Mouse (Mus musculus) right cerebral cortex, postnatal 25 days (tissue): Measurements from ENCODE around the gene Runx2.

Experiments used
- DNase-seq: peaks from one replicate; pipeline ENCODE4 v3.0.0; 2022

The Runx2 gene

DNA sequence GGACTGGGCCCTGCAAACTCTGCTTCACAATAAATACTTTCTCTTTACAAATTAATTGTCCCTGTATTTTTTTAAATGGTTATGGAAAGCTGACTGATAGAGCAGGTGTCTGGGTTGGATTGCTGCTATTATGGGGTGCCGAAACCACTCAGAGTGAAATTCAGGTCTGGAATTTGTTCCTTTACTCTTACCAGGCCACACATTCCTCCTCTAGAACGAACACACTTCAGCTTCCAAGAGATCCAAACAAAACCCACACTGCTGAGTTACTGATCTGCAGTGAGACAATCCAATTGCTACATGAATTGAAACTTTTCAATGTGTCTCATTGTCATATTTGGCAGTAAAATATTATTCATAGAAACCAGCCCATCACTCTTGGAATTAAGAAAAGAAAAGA is 47.6 kb downstream of the Runx2 start:
- DNase-seq: no peak

DNA sequence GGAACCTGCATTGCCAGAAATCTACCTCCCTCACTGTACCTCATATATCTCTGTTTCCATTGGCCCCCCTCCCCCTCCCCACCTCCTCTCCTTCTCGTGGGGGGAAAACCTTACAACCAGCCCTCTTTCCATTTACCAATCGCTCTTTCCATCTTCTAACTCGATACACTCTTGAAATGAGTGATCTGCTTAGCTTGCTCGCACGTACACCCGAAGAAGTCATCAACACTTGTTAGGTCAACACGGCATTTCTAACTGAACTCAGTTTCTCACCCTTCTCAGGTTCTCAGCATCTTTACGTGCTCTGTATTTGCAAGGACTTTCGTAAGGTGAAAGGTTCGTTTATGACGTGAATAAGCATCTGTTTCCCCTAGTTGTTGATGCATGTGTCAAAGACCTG is 48.3 kb downstream of the Runx2 start:
- no peak for DNase-seq

DNA sequence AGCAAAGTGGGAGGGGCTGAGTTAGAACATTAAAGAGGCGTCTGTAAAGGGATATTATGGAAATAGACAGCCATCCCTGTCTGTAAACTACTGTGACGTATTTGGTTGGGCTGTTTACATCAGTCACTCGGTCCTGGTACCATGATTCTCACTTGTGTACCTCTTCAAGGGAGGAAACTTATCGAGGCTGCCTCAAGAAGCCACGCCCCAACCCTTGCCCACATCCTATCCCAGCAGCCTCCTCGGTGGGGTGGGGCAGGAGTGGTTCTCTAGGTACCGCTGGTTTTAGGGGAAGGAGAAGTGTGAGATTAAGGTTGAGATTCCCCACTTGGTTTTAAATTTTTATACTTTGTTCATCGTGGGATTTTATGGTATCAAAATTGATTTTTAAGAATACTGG is 69.2 kb downstream of the Runx2 start:
- DNase-seq: no peak

DNA sequence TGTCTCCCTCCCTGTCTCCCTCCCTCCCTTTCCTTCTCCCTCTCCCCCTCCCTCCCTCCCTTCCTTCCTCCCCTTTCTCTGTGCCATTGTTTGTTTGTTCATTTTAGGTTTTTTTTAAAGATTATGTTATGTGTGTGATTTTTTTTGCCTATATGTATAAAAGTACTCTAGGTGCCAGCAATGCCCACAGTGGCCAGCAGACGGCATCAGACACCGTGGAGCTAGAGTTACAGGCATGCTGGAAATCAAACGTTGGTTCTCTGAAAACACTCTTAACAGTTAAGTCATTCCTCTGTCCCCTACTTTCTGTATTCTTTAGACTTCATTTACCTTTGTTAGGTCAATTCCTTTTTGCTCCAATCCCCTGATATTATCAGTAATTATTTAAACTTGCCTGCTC is 70.8 kb downstream of the Runx2 start:
- DNase-seq: no peak

DNA sequence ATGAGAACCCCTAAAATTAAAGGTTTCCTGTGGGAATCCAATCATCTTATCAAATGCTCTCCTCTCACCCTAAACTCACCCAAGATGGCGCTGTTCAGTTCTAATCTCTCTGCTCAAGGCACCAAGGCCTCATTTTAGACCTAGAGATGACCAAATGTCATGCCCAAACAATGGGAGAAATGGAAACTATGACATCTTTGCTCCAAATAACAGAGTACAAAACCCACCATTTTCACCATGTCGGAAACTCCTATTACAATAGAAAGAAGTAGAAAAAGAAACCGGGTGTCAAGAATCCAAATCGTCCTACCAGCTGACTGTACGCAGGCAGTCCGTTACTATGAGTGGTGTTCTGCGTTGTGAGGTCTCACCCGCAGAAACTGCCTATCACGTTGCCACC is 72.4 kb downstream of the Runx2 start:
- DNase-seq: no peak

DNA sequence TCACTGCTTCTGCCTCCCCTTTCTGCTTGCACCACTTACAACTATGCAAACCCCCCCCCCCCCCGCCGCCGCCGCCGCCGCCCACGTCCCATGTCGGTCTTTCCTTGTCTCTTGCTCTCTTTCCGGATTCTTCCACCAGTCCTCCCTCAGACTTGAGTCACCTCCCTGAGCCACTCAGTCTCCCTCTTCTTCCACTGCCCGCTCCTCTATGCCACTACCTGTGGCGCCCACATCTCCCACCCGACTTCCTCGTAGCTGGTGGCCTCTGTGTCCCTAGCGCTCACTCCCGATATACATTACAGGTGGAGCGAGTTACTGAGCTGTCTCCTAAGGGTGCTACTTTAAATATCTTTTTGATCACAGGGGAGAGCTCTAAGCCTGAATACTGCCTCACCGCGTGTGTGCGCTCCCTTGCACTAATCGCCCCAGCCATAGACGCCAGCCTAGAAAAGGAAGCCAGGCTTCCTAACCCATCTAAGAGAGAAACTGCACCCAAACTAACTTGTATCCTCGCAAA is 76.4 kb downstream of the Runx2 start:
- no peak for DNase-seq

DNA sequence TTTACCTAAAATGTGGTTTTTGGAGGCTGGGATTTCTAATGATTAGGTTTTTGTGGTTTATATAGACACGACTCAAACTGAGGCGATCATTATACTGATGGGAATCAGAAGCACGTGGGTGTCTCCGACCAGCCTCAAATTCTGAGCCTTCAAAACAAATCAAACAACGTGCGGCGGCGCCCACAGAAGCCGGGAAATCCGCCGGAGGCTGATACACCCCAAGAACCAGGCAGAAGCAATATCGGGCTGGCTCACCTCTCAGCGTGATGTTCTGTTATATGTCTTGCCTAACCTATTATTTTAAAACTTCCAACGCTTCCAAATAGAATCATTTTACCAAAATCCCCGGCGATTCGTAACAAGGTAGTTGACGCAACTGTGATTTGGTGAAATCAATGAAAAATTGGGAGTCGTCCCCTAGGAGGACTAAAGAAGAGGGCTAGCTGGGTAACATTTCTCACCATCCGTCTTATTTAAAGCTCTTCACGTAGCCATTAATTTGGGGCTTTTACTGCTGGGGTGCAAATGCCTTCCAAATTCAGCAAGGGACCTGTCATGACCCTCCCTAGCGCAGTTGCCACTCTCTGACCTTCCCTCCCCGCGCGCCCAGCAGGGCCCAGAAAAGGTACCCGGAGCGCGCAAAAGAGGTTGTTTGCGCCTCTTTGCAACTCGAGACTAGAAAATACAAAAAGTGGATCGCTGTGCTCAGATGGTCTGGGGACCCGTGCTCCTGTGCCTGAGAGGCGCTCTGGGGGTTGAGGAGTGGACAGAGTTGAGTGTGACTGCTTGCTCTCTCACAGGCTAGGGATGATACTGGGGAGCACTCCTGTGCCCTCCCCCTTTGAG is 77.1 kb downstream of the Runx2 start:
- peak; percentile 21 for DNase-seq

DNA sequence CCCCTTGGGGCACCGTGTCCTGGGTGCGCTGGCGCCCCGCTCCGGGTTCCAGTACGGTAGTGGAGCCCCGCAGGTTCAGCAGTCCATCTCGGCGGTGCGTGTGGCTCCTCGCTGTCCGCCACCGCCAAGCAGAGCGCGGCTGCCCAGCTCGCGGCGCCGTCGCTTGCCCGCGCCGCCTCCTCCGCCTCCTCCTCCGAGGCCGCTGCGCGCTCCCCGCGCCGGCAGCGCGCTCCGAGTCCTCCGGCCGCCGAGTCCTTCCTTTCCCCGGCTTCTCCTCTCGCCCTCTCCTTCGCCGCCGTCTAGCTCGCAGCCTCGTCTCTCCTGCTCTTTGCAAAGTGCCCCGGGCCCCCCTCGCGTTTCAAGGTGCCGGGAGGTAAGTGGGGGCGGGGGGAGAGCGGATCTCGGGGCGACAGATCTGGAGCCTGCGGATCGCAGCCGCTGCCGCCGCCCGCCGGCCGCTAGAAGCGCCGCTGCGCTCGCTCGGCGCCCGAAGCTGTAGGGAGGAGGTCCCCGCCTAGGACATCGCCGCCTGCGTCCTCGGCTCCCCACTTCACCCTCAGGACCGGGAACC is 78.5 kb downstream of the Runx2 start:
- peak; percentile 82 for DNase-seq

DNA sequence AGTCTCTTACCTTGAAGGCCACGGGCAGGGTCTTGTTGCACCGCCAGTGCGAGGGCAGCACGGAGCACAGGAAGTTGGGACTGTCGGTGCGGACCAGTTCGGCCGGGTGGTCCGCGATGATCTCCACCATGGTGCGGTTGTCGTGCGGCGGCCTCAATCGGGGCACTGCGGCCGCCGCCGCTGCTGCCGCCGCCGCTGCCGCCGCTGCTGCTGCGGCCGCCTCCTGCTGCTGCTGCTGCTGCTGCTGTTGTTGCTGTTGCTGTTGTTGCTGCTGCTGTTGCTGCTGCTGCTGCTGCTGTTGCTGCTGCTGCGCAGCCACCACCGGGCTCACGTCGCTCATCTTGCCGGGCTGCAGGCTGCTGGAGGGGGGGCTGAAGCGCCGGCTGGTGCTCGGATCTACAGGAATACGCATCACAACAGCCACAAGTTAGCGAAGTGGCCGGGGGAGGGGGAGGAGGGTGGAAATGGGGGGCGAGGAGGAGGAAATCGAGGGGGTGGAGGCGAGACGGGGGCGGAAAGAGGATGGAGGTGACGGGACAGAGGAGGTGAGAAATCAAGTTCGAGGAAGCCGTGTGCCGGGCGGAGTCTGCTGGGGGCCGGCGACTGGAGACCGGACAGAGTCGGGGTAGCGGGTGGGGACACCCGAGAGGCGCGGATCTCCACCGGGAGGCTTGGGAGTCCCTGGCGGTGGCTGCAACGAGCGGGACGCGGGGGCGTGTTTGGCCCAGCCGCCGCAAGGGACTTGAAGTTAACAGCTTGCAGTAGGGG is 79.2 kb downstream of the Runx2 start:
- peak; percentile 30 for DNase-seq

DNA sequence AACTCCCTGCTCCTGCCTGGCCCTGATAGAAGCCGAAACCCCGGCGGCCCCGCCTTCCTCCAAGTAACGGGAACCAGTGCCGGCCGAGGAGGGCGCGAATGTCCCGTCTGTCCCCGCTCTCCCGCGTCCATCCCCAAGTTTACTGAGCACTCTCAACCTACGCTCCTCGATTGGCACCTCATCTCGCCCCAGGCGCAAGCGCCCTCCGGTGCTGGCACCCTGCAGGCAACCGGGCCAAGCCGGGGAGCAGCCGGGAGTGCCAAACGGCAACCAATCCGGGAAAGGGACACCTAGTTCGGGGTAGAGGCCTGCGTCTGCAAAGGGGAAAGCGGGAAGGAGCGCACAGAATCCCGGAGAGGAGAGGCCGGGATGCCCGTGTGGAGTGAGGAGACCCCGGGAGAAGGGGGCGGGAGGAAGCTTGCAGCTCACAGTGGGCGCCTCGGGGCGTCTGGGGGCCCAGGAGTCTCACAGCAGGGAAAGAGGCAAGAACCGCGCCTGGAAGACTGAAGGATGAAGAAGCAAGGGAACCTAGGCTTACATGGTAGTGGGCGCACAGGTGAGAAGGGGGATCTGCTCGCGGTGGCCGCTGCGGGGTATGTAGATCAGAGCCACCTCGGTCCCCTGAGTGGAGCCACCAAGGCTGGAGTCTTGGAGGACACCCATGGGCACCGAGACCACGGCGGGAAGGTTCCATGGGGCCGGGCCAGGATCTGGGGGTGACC is 79.9 kb downstream of the Runx2 start:
- peak; percentile 60 for DNase-seq

DNA sequence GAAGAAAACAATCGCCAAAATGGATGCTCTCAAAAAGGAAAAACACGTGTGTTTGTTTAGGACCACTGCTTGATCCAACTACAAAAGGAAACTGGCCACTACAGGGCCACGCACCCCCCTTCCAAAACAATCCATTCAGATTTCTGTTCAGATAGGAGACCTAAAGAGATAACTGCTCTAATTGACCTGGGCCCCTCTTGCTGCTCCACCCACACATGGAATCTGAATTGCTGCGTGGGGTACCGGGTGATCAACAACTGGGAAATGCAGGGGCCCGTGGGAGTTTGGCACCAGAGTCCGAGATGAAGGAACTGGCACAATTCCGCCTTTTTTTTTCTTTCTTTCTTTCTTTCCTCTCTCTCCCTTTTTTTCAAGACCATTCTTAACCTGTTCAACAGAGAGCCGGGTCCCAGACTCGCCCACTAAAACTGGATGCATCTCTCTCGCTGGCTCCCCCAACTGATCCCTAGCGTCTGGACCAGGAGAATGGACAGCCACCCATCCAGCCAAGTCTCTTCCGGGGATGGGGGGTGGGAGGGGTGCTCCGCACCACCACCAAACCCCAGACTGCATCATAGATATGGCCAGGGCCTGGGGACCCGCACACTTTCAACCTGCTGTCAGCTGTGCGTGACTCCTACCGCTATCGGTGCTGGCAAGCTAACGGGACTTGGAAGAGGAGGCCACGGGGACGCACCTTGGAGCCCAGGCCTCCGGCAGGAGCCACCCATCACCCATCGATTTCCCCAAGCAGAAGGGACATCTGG is 80.9 kb downstream of the Runx2 start:
- no peak for DNase-seq

DNA sequence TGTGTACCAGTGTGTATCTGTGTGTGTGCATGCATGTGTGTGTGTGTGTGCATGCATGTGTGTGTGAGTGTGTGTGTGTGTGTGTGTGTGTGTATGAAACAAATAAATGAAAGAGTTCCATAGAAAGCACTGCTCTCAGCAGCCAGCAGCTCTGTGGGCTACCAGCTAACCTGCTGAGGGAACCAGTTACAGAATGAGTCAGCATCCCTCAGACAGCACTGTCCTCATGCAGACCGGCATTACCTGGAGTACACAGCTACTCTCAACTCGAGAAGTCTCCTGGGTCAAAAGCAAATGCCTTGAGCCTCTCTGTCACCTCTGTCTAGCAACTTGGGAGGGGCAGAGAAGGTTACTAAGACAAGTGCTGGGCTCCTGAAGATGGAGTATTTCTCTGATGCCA is 86.1 kb downstream of the Runx2 start:
- DNase-seq: no peak

DNA sequence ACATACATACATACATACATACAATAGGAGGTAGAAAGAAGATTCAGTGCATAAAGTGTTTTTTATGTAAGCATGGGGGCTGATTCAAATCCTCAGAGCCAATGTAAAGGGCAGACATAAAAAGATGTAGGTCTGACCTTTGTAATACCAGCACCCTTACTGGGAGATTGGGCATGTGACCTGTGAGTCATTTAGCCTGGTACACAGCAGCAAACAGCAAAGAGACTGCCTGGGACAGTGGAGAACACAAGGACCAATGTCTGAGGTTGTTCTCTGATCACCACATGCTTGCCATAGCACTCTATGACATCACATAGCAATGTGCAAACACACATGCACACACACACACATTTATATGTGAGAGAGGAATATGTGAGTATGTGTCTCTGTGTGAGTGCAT is 86.9 kb downstream of the Runx2 start:
- DNase-seq: no peak

DNA sequence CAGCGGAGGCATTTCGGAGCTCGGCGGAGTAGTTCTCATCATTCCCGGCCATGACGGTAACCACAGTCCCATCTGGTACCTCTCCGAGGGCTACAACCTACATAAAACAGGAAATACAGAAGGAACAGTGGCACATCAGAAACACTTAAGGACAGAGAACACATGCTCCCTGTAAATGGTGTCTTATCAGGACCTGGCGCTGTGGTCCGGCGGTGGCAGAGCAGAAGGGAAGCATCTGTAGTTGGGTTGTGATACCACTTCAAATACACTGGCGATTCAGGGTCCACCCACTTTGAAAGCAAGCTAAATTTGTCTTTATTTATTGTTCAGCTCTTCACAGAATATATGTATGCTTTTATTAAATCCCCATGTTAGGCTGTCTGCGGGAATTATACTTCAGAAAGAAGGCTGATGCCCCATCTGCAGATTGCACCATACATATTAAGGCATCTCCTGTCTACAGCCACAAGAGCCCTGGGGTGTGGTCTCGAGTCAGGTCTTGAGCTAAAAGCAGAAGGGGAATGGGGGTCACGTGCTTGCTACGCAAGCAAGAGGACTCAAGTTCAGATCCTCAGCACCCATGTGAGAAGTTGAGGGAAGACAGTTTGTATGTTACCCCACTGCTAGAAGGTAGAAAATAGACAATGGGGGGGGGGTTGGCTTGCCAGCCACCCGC is 89.7 kb downstream of the Runx2 start:
- no peak for DNase-seq

DNA sequence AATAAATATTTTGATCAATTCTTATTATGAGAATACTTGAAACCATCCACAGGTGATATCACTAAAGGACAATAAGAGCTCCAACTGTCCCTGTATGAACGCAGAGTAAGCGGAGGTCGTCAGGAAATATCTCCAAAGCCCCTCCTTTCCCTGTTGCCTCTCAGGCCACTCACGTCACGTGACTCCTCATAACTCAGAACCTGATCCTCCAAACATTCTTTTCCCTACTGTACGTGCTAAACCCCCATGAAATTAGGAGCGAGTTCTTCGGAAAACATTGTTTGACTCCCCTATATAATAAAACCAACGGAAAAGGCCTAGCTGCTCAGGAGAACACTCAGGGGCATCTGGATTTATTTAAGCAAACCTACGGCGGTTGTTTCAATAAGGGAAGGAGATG is 90.3 kb downstream of the Runx2 start:
- no peak for DNase-seq

DNA sequence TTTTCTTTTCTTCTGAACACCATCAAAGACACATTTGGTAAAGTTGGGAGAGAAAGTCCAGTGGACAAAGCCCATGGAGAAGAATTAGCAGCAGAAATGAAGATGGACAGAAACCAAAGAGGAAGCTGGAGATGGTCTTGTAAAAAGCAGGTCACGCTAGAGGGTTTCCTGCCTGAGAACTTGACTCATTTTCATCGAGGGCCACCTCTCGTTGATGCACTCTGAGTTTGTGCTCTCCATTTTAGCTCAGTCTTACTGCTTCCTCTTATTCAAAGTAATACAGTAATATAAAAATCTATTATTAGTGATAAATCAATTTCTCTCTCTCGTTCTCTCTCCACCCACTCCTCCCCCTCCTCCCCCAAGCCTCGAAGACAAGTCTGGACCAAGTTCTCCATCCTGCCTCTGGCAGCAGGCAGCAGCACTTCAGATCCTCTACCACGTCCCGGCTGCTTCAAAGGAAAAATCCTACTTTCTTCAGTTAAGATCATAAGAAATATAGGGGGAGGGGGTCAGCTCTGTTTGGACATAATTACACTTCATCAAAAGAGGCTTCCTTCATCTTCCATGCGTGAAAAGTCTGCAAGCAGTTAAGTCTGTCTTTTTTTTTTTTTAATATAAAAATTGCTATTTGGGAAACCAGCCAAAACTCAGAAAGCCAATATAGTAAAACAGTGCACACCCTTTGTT is 92.3 kb downstream of the Runx2 start:
- DNase-seq: no peak

DNA sequence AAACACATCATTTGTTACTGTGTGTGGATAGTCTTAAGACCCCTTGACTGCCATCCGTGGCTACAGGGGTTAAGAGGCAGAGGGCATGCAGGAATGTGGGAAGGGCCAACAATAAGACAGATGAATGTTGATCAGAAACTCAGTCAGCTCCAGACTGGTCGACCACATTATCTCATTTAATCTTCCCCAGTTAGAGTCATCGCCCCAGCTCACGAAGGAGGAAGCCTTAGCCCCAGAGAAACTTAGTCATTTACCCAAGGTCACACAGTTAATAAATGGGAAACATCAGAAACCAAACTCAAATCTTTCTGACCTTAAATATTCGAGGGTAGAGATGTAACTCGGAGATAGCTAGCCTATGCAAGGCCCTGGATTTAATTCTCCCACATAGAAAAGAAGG is 96.0 kb downstream of the Runx2 start:
- DNase-seq: no peak

DNA sequence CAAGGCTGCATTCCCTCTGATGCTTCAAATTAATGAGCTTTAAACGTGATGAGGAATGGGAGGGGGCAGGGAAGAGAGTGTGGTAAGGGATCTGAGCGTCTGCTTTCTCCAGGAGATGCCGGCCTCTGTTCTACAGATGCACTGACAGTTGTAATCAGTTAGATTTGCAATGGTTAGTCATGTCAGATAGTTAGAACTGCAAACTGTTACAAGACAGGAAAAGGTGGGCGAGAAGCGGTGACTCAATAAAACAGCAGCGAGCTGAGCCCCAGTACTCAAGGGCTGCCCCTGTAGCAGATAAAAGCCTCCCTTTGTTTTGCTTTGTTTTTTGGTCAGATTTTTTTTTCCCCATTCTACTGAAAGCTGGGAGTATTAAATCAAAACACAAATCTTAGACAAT is 96.6 kb downstream of the Runx2 start:
- DNase-seq: no peak

DNA sequence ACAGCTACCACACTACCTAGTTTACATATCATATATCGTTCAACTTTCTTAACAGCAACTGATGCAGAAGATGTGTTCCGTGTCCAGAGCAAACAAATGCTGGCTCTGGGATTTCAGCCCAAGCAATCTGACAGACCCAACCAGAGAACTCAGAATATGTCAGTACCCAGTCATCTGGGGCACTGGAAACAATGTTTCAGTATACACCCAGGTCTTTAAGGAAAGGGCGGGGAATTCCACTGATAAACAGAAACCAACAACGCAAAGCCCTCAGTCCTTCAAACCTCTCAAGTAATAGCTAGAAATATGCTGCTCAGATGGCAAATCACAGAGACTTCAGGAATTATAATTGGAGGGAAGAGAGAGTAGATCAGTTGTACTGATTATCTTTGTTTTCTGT is 100.5 kb downstream of the Runx2 start:
- DNase-seq: no peak

DNA sequence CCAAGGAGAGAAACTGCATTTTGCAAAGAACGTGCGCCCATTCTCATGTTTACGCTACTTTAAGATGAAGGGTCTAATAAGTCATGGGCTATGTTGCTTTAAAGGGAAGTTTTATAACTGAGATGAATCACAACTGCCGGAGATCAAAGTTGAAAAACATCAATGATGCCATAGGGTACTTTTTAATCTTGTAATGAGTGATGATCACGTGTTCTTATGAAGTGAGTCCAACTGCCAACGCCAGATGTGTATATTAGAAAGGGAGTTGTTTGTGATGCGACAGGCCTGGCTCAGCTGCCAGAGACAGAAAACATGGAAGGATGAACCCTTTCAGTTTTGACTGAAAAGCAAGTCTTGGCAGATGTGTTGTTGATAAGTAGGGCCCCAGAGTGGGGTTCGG is 101.2 kb downstream of the Runx2 start:
- DNase-seq: no peak
